Mouse (Mus musculus): Measurements from ENCODE around the gene Slc27a1.
"Not testable (repeated sequence)": the region's sequence is repeated elsewhere in the genome, so short reads cannot be mapped to it uniquely, and the experiment has no call there.

Slc27a1 gene

DNA sequence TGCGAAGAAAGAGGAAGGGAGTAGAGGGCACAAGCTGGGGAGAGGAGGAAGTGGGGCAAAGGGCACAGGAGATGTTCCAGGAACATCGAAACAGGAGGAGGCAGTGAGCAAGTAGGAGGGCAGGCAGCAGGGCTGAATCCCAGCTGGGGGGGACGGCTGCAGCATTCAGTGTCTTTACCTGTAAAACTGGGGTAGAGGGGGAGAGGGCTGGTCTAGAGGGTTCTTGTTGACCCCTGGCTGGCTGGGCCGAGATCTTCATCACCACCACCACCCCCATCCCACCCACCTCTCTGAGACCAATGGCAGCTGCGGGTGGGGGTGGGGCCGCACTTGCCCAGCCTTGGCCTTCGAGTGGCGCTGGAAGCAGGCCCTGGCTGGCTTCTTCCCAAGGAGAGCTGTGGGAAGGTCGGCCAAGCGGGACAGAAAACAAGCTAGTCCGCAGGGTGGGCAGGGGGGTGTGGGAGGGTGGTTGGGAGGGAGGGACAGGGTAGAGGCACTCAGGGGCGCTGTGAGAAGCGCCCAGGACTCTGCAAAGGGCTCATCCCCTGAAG lies at the start of gene Slc27a1:
Gene Slc27a1 (plus strand): TSS at position 496 of the 551 bp plus-strand sequence.
- in situ Hi-C loops (cut with MboI, MseI) = loop anchor here (5.0 kb wide), 1 partner anchor 89 kb away; no protein-coding TSS in a partner anchor

DNA sequence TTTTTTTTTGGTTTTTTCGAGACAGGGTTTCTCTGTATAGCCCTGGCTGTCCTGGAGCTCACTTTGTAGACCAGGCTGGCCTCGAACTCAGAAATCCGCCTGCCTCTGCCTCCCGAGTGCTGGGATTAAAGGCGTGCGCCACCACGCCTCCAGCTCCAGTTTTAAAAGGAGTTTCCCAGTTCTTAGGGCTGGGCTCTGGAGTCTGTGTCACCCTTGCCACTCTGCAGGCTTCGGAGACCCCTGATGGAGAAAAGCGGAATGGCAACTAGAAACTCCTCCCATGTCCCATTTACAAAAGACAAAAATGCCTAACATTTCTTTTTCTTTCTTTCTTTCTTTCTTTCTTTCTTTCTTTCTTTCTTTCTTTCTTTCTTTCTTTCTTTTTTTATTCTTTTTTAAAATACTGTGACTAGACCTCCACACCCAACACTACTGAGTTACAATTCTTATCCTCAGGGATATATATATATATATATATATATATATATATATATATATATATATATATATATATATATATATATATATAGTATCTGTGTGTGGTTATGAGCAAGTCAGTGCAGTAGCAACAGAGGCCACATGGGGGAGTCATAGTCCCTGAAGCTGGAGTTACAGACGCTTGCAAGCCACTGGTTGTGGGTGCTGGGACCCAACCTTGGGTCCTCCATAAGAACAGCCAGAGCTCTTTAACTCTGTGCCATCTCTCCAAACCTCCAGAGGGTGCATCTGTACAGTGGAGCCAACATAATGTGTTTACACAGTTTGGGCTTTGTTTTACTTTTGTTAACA lies 49.5 kb upstream of the Slc27a1 start:
- in situ Hi-C loops (cut with MboI, MseI) = not testable (repeated sequence)

DNA sequence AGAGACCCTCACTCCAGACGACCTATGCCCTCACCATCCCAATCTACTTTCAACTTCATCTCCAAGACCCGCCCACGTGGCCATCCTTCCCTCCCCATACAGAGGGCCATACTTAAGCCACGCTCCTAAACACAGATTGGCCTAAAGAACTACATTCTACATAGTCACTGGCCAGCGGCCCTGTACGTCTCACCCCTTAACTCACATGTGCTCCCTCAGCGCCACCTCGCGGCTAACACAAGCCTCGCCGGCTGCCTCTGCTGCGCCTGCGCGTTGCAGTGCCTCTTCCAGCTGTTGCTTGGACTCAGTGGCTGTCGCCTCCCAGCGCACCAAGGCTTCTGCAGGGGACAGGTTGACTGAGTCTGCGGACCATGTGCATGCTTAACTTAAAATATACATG lies 47.0 kb upstream of the Slc27a1 start:
- in situ Hi-C loops (cut with MboI, MseI) = loop anchor here (5.0 kb wide), 1 partner anchor 79 kb away; no protein-coding TSS in a partner anchor

DNA sequence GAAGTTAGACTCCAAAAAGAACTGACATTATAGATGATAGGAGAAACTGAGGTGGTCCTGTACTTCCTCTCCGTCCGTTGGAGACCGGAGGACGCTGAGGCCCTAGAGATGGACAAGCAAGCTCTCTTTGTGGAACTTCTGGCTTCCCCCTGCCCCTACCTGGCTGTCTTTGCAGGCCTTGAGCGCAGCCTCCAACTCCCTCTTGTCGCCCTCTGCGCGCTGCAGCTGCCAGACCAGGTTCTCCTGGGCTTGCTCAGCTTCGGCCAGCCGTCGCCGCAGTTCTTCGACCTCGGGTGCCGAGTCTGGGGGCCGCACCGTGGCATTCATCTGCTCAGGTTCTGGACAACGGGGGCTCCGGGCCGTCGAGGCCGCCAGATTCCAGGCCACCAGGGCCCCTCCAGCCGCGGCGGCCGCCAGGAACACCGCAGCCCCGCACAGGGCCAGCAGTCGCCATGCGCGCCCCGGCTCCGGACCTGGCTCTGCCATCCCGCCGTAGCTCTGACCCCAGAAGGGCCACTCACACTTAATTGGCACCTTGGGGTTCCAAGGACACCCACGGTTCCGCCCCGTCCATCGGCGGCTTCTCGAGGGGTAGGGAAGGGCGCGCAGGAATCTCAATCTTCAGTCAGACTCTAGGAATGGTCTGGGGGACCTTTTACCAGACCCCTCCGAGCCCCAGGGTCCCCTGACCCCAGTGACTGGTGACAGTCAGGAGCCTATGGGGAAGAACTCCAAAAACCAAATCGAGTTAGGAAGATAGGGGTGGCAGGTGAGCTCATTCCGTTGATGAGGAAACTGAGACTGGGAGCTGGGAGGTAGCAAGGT lies 43.2 kb upstream of the Slc27a1 start, which contains the start of gene Ccdc194:
Gene Ccdc194 (minus strand): TSS at position 486 of the 825 bp plus-strand sequence.
- in situ Hi-C loops (cut with MboI, MseI) = no loop called here

DNA sequence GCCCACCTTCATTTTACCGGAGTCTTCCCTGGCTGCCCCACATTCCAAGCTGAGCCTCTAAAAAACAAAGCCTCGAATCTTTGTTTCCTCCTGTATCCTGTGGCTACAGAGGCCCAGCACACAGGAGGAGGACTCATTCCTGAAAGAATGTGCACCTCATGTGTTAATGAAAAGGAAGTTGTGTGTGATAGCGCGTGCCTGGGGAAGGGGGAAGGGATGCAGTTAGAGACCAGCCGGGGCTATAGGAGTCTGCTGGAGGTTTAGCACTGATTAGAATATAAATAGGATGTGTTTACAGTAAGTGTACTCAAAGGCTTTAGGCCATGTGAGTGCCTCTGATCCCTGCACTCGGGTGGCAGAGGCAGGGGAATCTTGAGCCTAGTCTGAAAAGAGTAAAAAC lies 42.4 kb upstream of the Slc27a1 start:
- in situ Hi-C loops (cut with MboI, MseI) = no loop called here

DNA sequence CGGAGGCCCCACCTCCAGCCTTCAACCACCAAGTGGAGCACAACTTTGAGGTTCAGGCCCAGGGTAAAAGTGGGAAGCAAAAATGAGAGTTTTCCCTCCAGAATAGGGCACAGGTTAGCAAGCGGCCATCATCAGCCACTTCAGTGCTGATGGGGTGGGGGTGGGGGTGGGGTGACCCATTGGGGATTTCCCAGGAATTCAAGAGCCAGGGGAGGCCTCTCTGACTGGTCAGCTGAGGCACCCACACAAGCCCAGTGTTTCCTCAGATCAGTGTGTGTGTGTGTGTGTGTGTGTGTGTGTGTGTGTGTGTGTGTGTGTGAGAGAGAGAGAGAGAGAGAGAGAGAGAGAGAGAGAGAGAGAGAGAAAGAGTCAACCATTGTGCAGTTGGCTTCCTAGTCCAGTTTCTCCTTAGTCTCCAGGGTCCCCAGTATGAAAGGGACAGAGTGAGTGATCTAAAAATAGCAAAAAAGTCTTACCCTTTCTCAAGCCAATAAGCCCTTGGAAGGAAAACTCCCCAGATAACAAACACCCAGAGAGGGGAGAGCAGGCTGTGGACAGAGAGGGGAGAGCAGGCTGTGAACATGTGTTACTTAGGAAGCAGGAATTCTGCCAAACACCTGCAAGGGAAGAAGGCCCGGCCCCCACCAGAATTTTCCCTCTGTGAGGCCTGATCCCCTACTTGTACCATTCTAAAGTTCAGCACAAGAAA lies 41.4 kb upstream of the Slc27a1 start:
- in situ Hi-C loops (cut with MboI, MseI) = no loop called here

DNA sequence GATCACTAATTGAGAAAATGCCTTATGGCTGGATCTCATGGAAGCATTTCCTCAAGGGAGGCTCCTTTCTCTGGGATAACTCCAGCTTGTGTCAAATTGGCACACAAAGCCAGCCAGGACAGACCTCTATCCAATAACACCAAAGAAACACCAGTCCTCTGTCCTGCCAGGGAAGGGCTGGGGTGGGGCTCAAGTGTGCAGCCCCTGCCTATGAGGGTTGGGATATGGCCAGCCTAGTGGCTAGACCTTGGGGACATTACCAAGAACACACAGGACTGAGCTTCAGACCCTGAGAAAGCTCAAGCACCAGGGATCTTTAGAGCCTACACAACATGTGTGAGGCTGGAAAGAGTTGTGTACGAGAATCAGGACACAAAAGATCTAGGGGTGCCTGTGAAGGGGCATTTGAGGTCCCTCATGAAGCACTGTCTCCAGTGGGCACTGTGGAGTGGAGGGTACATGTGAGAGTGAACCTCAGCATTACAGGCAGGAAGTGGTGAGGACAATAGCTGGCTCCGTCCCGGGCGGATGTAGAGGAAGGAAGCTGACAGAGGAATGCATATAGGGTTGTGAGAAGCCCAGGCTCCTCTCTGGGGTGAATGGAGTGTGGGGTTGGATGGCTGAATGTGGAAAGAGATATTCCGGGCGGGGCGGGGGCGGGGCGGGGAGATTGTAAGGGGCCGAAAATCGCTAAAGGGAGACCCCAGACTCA lies 40.2 kb upstream of the Slc27a1 start:
- in situ Hi-C loops (cut with MboI, MseI) = no loop called here

DNA sequence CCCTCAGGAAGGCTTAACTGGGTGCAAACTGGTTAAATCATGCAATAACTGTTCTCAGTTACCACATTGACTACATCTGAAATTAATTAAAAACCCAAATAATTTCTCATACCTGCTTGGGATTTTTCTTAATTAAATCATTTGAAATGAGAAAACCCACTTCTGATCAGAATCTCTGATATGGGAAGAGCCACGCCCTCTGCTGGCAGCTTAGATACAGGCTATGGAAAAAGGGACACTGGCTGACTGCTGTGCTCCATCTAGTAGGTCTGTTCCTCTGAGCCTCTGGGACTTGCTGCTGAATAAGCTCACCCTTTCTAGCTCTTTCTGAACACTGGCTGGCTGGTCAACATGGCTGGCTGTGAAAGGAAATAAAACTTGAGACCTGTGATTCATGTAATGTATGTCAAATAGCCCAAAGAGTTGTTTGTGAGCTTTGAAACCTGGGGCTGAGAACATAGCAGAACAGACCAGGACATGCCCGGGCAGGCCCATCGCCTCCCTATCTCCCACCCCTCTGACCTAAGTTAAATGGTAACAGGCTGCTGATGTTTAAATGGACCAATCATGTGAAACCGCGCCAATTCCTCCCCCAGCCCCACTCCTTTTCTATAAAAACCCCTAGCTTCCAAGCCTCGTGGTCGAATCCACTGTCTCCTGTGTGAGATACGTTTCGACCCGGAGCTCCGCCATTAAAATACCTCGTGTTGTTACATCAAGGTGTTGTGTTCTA lies 37.8 kb upstream of the Slc27a1 start:
- in situ Hi-C loops (cut with MboI, MseI) = loop anchor here (10.0 kb wide), 1 partner anchor 1906 kb away; the partner anchor contains the start of gene Zfp868

DNA sequence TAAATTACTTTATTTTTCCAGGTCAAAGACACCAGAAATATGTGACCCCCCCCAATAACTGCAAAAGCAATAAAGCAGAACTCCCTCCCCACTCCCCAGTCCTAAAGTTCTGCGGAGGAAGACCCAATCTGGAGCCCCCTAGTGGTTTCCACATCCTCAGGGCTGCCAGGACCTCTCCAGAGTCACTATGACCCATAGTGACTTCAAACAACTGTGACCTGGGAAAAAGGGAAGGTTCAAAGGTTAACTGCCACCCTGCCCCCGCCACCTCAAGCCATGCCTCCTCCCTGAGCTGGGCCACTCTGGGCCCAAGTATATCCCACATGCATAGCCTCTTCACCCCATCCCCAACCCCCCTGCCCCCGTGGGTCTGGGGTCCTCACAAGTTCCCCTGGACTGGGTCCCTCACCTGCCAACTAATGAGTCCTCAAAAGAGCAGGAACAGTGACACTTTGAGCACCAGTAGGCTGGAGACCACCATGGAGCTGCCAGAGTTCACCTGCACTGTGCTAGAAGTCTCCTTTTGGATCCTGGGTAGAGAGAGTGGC lies 34.3 kb upstream of the Slc27a1 start:
- in situ Hi-C loops (cut with MboI, MseI) = loop anchor here (10.0 kb wide), 1 partner anchor 1910 kb away; the partner anchor contains the start of gene Zfp868

DNA sequence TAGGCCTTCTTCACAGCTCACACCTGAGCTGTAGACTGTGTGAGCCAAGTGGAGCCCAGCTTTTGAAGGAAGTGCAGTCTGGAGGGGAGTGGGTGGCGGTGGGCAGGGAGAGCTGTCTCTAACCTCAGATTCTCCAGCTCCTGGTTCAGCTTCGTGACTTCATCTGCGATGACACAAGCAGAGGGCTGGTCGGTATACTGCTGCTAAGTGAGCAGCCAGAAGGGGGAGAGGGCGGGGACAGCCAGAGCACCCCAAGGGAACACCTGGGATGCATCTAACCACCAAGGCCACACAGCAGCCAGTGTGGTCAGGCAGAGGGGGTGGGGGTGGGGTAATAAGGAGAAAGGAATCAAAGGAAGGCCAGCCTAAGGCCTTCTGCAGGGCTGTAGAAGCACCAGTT lies 33.0 kb upstream of the Slc27a1 start:
- in situ Hi-C loops (cut with MboI, MseI) = loop anchor here (5.0 to 10.0 kb wide), 2 partner anchors 48 to 1911 kb away; partner anchors contain the start of genes Ano8, Gtpbp3 and Zfp868

DNA sequence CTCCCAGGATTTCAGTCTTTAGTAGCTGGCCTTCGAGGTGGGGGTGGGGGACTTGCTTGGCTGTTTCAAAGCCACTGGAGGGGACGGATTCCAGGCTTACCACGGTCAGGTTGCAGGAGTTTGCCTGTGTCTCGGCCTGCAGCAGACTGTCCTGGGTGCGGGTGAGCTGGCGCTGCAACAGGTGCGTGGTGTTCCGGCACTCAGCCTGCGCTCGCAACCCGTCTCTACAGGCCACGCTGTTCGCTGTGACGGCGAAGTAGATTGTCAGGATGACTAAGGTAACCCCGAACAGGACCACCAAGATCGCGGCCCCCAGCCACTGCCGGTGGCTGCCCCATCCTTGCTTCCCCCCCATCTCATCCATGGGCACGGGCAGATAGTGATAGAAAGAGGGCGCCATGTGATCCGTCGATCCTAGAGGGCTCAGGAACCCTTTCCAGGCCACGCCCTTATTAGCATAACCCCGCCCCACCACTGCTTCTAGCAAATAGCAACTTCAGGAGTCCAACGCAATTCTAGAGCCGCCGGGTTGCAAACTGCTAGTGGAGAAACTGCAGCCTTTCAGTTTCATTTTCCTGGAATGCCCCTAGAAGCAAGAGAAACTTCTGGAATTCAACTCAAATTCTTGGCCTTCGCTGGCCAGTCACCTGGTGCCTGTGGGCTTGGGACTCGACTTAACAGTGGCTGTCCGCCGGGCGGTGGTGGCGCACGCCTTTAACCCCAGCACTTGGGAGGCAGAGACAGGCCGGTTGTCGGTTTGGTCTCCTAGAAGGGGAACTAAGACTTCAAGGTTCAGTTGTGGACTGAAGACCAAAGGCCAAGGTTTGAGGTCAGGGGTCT lies 31.4 kb upstream of the Slc27a1 start, which contains the start of gene Bst2:
Gene Bst2 (minus strand): TSS at position 429 of the 840 bp plus-strand sequence.
- in situ Hi-C loops (cut with MboI, MseI) = loop anchor here (5.0 to 10.0 kb wide), 2 partner anchors 50 to 1912 kb away; partner anchors contain the start of genes Ano8, Gtpbp3 and Zfp868

DNA sequence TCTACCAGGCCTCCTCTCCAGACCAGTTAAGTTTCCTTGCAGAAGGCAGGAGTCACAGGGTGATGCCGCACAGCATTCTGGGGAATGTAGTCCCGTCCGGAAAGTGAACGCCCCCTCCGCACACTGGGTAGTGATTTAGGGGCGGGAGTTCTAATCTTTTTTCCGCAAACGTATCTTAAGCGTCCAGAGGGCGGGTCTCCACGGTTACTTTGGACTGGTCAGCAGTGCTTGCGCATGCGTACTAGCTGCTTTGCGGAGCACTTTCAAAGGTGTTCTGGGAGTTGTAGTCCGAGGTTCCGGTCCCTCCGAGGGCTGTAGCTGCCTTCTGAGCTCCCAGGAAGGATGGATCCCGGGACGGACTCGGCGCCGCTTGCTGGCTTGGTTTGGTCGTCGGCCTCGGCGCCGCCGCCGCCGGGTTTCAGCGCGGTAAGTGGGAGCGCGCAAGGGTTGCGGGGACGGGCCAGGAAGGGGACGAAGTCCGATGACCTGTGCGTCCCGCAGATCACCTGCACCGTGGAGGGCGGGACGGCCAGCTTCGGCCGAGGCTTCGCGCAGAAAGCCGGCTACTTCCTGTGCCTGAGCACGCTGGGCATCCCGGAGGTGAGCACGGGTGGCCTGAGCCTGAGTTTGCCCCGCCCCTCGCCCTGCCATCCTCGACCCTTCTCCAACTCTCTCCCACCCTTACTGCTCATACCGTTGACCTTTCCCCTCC lies 25.9 kb upstream of the Slc27a1 start, which contains the start of gene Mvb12a:
Gene Mvb12a (plus strand): TSS at position 291 of the 712 bp plus-strand sequence.
- in situ Hi-C loops (cut with MboI, MseI) = no loop called here

DNA sequence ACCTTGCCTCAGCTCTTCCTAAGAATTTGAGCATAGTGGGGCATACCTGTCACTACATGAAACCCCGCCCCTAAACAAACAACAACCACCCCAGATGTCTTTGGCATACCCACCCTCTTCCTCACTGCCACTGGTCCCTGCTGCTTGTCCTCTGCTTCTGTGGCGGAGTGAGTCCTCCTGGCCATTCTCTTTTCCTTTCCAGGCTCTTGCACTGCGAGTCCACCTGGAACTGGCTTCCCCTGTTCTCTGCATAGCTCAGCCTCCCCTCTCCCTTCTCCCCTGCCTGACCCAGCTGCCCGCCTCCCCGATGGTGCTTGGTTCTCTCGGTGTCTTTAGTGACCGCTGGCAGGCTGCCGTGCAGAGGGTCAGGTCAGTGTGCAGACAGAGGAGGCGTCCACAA lies 24.9 kb upstream of the Slc27a1 start:
- in situ Hi-C loops (cut with MboI, MseI) = no loop called here

DNA sequence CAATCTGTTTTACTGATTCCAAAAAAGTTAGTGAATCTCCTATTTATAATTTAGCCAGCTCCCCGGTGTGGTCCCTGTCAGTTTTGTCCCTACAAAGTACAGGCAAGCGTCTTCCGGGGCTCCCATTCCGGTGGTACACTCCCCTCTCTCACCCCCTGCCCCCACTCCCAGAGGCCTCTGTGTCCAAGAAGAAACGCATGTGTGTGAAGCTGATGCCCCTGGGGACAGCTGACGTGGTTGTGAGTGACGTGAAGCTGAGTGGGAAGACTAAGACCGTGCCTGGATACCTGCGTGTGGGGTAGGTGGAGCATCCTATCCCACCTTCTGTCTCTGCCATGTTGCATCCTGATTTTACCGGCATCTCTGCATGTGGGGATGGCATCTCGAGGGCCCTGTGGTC lies 23.6 kb upstream of the Slc27a1 start:
- in situ Hi-C loops (cut with MboI, MseI) = no loop called here

DNA sequence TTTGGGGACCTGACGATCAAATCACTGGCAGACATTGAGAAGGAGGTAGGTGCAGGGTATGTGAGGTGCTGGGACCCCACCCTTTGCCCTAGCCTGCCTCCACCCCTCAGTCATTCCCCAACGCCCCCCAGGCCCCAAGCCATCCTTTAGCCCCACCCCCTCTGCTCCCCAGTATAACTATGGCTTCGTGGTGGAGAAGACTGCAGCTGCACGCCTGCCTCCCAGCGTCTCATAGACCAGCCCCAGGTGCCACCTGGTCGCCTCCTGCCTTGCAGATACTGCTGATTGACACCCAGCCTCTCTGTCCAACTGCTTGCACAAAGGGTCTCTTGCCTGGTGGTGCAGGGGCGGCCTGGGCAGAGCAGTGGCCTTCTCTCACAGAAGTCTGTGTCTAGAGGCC lies 21.1 kb upstream of the Slc27a1 start:
- in situ Hi-C loops (cut with MboI, MseI) = no loop called here

DNA sequence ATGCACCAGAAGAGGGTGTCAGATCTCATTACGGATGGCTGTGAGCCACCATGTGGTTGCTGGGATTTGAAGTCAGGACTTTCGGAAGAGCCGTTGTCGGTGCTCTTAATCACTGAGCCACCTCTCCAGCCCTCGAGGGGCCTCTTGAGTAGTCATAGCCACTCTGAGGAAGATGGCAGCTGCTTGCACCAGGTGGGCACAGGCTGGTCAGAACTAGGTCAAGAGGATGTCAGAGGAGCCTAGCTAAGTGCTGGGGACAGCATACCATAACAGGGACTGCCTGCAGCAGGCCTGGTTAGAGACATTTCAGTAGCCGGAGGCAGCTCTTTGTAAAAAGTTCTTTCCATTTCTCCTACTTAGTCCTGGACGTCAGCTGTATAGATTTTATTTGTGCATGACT lies 17.9 kb upstream of the Slc27a1 start:
- in situ Hi-C loops (cut with MboI, MseI) = no loop called here

DNA sequence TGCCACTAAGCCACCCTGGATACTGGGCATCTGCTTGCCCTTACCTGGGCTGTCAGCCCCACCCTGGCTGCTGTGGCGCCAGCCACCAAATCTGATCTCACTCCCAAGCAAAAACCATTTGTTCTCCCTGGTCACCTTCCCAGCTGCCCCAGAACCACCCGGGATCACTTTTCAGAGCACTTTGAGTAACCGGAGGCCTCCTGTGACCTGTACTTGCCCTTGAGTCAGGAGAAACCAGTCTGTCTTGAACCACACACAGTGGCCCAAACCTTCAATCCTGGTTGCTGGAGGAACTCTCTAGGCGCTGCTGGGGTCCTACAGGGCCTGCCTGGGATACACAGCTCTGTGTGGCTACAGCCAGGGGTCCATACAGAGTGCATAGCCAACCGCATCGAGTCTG lies 15.9 kb upstream of the Slc27a1 start:
- in situ Hi-C loops (cut with MboI, MseI) = no loop called here

DNA sequence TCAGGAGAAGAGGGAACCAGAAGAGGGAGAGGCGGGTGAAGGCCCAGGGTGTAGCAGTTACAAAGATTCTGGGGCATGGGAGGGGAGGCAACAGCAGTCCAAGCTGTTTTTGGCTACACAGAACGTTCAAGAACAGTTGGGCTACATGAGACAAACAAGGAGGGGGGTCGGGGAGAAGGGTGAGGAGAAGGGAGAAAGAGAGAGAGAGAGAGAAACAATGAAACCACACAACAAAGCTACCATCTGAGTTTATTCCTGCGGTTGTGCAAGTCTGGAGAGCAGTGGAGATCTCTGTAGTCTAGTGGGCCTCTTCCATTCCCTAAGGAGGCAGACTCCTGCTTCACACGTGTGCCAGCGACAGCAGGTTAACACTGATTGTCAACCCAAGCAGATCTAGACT lies 14.7 kb upstream of the Slc27a1 start:
- in situ Hi-C loops (cut with MboI, MseI) = no loop called here

Data from T-helper 2 cell (primary cell).